Mouse (Mus musculus): ENCODE results near the gene Ranbp6.

Gene Ranbp6

GRCm38 (mm10) chr19:29810022-29810421 lies 2.8 kb downstream of the Ranbp6 start:
- CTCF ChIA-PET: no interaction called here

GRCm38 (mm10) chr19:29805917-29806785 lies 6.6 kb downstream of the Ranbp6 start, which contains the start of gene 9930021J03Rik:
TSS of gene 9930021J03Rik (minus strand) at chr19:29805989.
- CTCF ChIA-PET: no interaction called here

DNA sequence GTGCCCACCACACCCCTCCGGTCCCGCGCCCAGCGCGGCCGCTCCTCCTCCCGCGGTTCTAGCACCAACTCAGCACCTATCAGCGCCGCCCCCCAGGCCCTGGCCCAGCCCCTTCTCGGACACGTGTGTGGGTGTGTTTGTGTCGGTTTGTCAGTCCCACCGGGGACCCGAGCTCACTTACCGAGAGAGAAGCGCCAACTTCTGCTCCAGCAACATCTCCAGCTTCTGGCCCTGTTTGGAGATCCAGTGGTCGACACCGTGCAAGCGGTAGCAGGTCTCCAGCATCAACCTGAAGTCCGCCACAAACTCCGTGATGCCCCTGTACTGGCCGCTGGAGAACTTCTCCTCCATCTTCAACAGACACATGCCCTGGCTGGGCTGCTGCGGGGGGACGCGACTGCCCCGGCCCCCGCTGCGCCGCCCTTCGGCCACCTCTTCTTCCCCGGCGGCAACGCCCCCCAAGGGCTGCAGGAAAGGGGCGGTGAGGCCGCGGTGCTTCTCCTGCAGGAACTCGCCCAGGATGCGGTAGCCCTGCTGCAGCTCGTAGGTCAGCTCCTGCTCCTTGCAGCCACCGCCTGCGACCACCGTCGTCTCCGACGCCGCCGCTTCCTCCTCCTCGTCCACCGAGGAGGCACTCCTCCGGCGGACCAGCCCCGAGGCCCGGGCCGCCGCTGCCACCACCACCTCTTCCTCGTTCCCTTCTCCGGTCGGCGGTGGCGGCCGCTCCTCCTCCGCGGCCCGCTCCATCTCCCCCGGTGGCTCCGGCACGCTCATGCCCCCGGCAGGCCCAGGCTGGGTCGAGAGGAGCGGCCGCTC lies 7.5 kb downstream of the Ranbp6 start:
- CTCF ChIA-PET: no interaction called here

DNA sequence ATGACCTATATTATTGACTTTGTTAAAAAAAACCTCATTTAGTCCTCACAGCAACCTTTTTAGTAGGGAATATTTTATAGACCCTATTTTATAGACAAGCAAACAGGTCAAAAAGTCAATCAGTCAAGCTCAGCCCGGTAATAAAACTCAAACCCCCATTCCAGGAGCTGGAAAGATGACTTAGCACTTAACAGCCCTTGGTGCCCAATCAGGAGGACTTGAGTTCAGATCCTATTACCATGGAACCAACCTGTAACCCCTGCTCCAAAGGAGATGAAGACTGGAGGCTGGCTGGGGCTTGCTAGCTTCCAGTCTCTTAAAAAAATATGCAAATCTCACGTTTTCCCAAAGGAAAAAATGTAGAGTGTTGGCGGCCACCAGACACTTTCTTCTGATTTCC lies 8.8 kb downstream of the Ranbp6 start:
- CTCF ChIA-PET: no interaction called here

- CTCF ChIA-PET: no interaction called here
Measured at GRCm38 (mm10) chr19:29797371-29797770, 15.4 kb downstream of the Ranbp6 start.

GRCm38 (mm10) chr19:29787997-29788396 lies 24.8 kb downstream of the Ranbp6 start:
- CTCF ChIA-PET: no interaction called here

- CTCF ChIA-PET: no interaction called here
Measured at GRCm38 (mm10) chr19:29782914-29783313, 29.9 kb downstream of the Ranbp6 start.

Data from spleen, embryonic (tissue).